Mouse (Mus musculus): Measurements from ENCODE around the gene Ebf1. TPM values are rescaled to one million over a fixed set of nuclear protein-coding genes. Genes with fewer than 3 reads are reported as not detected.

Gene Ebf1
- total RNA-seq, 2 experiments from 2014 or later, result 5.9 to 6.7 TPM

DNA sequence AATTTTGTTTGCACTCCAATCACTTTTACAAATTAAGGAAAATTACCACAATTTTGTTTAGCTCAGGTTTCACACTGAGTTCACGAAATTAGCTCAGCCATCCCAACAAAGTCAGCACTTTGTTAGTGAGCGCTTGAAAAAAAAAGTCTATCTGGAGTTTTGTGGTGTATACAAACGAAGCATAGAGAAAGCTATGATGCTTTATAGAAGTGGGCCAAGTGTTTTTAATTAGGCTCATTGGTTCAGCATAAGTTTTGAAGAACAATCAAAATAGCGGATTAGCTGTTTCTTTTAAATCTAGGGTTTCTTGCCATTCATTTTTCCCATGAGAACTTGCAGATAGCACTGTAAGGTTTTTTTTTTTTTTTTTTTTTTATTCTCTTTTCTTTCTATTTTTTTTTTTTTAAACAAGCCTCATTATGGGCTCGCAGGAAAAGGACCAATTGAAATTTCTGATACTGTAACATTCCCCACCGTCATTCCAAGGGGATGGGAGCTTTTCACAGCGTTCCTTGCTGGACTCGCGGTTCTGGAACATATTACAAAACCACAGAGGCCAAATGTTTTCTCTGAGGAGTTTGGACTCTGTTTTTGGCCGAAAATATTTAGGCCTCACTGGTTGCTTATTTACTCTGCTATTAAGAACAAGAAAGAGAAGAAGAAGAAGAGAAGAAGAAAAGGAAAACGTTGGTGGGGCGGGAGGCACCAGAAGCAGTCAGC is 308.8 kb downstream of the Ebf1 start:
- no peak for DNase-seq
- intact Hi-C loops (cut with DNase I), result no loop called here

DNA sequence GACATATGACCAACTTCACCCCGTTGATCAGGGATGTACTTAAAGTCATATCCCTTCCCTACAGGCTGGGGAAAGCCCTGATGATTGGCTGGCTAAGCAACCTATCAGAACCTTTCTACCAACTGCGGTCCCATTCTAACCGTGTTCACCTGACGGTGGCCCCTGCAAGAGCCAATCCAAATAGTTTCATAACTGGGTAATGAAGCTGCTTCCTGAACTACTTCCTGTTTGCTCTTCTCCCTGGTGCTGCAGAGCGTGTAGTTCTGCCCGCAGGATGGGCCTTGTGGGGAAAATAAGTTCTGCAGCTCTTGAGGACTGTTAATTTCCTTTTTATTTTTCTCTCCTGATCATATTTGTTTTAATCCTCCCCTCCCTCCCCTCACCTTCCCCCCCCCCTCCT is 311.3 kb downstream of the Ebf1 start:
- intact Hi-C loops (cut with DNase I), result no loop called here
- no peak for DNase-seq

DNA sequence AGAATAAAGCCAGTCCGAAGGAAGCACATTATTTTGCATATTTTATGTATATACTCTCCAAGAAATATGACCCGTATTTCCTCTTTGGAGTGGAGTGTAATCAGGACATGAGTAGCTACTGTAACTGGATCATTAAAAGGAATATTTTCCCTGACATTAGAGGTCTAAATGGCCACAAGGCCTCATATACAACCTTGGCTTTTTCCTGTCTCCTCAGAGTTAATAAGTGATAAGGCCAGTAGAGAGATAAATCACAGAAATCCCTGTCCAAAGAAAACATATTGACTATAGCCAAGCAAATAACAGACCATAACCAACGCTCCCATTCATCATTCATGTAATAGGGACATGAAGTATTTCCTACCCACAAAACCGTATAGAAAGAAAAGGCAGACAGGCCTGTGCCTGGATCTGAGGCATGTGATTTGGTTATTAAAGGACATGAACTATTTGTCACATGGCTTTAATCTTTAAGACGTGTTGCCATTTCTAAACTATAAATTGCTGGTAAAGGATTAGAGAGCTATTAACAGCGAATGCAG is 315.9 kb downstream of the Ebf1 start:
- intact Hi-C loops (cut with DNase I), result no loop called here
- DNase-seq, result no peak

DNA sequence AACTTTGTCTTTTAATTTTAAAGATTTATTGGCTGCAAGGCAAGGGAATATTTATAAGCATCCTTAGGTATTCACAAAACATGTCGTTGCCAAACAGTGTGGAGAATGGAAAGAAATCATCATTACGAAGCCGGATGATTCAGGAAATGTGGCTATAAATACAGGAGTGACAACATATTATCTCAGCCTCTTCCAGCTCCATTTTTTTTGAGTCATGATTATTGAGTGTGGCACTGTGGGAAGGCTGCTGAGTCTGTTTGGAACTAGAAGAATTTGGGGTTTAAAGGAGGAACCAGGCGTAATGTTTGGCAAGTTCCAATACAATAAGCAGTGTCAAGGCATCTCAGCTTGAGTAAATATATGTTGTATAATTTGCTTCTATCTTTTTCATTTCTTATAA is 326.7 kb downstream of the Ebf1 start:
- DNase-seq, result no peak
- intact Hi-C loops (cut with DNase I), result no loop called here

DNA sequence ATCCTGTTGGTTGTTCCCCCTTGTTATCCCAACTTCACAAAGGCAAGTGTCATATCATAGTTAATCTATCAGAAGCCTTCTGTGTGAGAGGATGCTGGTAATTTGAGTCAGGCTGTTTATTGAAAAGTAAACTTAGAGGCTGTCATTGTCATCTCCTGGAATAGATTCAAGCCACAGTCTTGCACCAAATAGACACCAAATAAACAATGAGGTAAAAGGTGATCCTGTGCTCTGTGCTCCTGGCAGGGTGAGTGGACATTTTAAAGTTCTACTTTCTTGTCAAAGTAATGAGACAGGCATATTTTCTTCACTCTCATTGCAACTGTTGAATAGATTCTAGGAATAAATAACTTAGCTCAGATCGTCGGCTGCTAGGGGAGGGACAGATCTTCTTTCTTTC is 327.3 kb downstream of the Ebf1 start:
- intact Hi-C loops (cut with DNase I), result no loop called here

DNA sequence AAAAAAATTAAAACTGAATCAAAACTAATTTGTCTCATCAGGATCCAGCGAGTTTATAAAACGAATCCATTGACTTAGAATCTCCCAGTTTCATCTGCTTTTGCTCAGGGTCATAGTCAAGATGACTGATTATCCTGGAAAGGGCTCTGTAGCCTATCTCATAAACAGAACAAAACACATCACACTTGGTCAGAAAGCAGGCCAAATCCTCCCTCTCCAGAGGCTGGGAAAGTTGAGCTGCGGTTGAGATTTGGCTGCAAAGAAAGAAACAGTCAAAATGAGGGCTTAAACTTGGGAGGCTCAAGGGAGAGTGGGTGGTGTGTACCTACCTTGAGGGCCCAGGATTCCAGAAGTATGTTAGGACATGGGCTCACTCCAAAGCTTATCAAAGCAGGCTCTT is 329.5 kb downstream of the Ebf1 start:
- DNase-seq, result no peak
- intact Hi-C loops (cut with DNase I), result no loop called here

More for the DNA sequence above, 327.3 kb downstream of the Ebf1 start:
- DNase-seq, result no peak

DNA sequence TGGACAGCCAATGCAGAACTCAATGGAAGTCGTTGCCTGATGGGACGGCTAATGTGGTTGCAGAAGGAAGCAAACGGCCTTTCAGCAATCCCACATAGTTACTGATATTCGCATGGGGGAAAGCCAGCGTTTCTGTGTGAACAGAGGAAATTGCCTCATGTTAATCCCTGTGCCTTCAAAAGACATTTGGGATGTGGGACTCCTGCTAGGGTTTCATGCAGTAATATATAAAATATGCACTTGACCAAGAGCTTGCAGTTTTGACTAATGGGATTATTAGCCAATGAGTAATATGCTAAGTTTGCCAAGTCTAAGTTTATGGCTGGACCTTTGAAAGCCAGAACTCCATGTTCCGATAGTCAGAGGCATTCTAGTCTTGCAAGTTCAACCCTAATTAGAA is 331.4 kb downstream of the Ebf1 start:
- intact Hi-C loops (cut with DNase I), result no loop called here
- DNase-seq, result no peak

DNA sequence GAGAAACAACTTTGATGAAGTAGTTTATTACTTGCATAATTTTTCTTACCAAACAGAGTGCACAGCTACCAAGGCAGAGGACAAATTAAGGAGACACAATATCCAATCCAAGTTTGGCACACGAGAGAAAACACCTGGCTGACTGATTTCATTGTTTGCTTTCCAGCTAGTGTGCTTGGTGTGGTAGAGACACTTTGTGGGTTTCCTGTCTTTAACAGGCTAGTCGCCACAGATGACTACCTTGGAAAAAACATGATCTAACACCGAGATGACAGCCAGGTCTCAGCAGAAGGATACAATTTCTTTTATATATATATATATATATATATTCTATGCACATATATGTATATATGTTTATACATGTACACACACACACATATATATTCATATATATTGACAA is 332.0 kb downstream of the Ebf1 start:
- no peak for DNase-seq
- intact Hi-C loops (cut with DNase I), result no loop called here

DNA sequence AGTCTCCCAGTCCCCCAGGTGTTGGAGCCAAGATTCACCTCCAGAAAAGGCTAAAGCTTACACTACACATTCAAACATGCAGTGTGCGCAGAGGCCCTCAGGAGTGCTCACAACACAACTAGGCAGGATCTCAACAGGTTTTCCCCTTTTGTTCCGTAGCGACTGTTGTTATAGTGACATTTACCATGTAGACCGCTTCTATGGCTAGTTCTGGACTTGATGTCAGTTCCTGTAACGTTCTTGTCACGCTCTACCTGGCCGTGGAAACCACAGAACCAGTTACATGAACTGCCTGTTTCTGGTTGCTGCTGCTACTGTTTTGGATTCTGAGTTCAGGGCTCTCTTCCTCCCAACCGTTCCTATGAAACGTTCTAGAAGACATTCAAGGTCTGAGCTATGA is 333.2 kb downstream of the Ebf1 start:
- intact Hi-C loops (cut with DNase I), result no loop called here
- no peak for DNase-seq

DNA sequence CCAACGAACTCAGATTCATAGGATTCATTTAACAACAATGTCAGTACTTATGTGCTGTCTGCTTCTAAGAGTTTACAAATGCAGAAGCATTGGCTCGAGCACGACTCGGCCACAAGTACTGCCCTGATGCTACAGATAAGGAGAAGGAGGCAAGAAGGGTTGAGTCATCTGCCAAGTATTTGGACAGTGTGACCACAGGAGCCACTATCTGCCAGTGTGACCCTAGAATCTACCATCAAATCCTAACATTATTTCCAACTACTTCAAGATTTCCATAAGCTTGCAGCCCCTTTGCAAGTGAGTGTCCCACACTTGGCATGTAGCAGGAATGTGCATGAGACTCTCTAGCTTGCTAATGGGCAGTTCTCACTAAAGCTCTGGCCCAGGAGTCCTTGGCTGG is 334.4 kb downstream of the Ebf1 start:
- intact Hi-C loops (cut with DNase I), result no loop called here

DNA sequence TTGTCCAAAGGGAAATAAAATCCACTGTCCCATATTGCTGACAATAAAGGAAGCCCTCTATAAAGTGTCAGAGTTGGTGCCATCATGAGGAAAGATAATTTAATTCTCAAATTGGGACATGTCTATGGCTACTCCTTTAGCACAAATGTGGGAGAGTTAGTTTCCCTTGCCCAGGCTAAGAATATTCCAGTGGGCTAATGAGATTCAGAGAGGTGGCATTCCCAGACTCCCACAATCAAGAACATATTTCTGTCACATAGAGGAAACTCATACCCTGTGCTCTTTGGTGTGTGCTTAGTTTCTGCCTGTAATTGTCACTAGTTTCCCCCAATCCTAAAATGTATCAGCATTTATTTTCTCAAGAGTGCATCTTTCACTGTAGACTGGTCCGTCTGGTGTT is 336.2 kb downstream of the Ebf1 start:
- intact Hi-C loops (cut with DNase I), result no loop called here
- no peak for DNase-seq

More for the DNA sequence above, 334.4 kb downstream of the Ebf1 start:
- DNase-seq, result no peak

DNA sequence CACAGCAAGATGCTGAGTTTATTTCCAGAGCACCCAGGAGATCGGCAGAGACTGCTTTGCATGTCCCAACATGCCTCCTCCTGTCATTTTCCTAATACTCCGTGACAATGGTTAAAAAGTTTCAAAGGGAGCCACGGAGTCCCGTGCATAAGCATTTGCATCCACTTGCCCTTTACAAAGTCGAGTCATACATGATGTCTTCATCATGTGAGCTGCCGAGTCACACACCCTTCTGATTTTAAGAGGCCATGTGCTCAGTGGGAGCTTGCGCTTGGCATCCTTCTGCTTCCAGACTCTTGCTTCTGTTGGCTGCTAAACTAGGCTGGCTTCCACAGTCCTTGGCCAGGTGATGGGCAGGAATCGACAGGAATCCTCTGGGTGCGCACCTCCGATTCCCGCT is 336.7 kb downstream of the Ebf1 start:
- no peak for DNase-seq
- intact Hi-C loops (cut with DNase I), result no loop called here

DNA sequence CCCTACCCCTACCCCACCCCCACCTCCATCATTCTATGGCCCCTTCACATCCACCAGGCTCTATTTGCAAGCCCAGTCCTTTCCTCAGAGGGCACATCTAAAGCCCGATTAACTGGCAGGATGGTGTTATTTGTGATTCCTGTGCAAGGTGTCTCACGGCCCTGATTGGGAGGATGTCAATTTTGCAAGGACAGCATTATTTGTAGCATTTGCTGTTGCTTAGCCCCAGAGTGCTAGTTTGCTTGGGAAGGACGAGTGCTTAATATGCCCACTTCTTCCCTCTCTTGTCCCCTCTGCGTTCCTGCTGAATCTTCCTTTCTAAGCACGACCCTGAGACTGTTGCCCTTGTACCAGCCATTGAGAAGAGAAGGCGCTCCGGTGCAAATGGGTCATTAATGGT is 337.2 kb downstream of the Ebf1 start:
- intact Hi-C loops (cut with DNase I), result no loop called here

DNA sequence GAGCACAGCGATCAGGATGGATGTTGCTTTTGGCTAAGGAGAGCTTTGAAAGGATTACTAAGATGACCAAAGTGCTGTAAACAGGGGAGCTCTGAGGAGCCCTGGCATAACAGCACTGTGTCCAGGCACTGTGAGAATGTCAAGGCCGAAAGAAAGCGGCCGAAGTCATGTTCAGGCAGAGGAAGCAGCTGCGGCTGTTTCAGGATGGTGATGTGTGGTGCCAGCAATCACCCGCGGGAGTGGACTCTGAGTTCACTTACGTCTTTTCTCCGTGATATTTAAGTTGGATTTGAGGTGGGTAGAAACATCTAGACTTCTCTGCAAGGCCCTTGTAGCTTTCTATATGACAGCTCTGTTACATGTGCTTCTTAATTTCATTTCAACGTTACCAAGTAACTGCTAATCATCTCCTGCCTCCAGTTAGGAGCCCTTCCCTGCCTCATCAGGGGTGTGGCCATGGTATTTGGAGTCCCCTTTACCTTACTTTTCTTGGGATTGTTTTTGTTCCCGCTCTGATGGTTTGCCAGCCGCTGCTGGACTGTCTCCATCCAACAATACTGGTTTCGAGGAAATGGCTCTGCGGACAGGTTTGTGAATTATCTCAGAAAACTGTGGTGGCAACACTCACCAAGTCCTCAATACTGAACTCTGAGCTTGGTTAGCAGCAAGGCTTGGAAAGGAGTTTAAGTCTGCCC is 345.8 kb downstream of the Ebf1 start:
- intact Hi-C loops (cut with DNase I), result no loop called here
- no peak for DNase-seq

More for the DNA sequence above, 337.2 kb downstream of the Ebf1 start:
- DNase-seq, result no peak

DNA sequence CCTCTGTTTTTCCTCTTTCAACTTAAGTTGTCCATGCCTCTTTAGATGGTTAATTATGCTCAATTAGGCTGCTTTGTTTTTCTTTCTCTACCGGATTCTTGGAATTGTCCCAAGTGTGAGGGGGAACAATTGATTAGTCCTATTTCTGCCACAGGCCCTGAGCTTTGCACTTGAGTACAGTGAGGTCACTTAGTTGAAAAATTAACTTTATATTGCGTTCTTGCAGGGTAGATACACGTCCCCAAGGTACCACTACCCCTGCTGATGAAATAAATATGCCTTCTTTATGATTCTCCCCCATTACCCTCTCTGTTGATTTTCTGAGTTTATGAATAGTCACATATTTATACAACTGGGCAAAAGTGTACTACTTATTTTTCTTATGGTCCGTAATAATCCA is 351.9 kb downstream of the Ebf1 start:
- intact Hi-C loops (cut with DNase I), result no loop called here
- no peak for DNase-seq

DNA sequence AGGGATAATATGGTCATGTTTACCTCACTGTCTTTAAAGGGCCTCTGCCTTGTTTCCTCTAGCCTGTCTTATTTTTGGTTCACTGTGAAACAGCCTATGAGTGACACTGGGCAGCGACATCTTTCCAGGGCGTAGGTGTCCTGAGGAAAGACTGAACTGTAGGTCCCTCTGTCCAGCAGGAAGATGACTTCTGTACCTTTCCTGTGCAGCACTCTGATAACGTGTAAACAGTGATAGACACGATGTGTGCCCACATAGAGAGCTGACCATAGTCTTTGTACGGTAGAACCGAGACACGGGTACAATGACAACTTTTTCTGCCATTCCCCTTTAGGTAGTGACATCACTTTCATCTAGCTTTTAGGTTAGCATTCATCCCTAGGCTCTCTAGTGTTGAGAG is 357.2 kb downstream of the Ebf1 start:
- intact Hi-C loops (cut with DNase I), result no loop called here
- DNase-seq, result no peak

DNA sequence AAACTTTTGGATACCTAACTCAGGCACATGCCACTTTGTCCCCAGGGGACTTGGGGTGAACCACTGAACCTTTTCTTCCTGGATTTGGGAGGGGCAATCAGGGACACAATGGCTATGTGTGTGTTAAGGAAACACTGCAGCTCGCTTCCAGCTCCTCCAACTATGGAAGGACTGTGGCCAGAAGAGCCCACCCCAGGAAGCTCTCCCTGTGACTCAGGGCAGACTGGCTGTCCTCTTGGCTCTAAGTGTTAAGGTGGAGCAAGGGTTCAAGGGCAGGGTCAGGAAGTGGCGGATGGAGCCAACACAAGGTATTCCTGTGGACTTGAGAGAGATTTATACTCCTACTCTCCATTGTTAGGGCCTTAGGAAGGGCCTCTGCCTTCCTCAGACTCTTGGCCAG is 358.0 kb downstream of the Ebf1 start:
- intact Hi-C loops (cut with DNase I), result no loop called here
- no peak for DNase-seq

DNA sequence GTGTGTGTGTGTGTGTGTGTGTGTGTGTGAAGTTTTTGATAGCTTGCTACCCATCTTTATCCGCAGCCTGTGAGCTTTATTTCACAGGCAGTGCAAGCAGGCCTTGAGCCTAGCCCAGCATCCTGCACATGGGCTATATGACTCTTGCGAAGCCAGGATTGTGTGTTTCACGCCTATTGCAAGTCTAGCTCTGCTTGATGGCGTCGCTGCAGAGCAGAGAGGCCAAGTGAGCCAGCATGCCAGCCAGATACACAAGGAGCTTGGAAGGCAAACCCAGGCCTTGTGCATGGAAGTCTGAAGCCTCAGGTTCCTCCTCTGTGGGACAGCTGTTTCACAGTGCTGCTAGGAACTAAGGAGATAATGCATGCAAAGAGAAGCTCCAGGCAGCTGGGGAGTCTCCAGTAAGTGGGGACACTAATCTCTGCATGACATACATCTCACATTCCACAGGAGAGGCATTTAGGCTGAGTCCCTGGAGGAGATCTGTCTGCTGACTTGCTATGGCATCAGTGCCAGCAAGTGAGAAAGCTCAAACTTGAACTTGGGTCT is 359.2 kb downstream of the Ebf1 start:
- DNase-seq, result no peak
- intact Hi-C loops (cut with DNase I), result no loop called here

DNA sequence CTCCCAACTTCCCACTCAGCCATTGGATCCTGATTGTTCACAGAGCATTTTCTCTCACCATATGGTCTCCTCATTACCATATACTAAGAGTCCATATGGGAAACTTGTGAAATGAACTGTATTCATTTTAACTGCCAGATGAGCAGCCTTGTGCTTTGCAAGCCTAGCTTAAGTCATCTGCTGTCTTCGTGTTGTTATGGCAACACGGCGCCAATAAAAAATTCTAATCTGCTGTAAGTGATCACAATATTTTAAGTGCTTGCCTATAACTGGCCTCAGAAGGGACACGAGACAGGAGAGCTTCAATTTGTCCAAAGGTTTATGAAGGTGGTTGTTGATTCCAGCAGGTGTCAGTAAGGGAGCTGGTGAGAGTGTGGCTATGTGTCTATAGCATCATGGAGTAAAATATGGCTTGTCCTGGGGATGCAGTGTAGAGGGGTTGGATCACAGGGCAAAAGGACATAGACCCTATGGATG is 360.8 kb downstream of the Ebf1 start:
- DNase-seq, result no peak
- intact Hi-C loops (cut with DNase I), result no loop called here

DNA sequence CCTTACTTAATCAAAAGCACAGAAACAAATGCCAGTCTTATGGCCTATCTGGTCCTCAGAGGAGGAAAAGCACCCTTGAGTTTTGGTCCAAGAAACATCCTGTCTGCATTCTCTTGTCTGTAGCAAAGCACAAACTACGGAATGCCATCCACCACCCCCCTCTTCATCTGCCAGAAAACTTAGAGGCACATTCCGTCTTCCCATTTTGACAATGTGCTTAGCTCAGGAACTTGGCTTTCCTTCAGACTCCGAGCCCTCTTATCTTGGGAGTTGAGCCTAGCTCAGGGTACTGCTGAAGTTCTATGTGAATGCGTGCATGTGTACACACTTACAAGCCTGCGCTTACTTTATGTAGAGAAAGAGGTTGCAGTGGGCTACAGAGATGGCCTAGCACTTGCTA is 362.3 kb downstream of the Ebf1 start:
- no peak for DNase-seq
- intact Hi-C loops (cut with DNase I), result no loop called here

DNA sequence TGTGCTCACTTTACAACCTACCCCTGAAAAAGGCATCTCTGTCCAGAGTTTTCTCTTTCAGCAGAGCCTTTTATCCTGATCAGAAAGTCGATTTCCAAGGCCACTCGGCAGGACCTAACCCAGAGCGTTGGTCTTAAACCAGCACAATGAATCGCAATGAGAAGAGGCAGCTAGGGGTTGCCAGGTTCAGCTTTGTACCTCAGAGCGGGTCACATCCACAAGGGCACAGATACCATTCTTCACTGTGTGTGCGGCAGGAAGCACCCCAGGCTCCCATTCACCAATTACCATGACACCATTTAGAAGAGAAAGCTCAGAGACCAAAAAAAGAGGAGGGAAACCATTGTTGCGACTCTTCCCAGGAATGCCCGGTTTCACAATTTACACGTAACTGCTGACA is 365.1 kb downstream of the Ebf1 start:
- intact Hi-C loops (cut with DNase I), result no loop called here
- no peak for DNase-seq

DNA sequence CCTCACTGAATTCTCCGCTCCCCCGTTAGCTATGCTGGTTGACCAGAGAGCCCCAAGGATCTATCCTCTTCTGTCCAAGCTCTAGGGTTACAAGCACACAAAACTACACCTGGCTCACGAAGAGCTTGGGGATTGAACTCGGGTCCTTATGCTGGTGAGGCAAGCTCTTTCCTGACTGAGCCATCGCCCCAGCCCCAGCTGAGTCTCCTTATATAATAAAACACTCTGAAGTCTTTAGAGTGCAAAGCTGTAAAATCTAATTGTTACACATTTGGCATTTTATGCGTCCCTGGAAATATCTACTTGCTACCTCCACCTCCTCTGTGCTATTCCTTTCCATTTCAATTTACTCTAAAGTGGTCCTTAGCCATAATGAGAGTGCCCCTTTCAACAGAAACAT is 366.8 kb downstream of the Ebf1 start:
- intact Hi-C loops (cut with DNase I), result no loop called here

More for the DNA sequence above, 366.8 kb downstream of the Ebf1 start:
- DNase-seq, result no peak

All from left cerebral cortex, postnatal 4 days (tissue).